Mouse (Mus musculus) neural tube, embryonic 10.5 days (tissue): Measurements from ENCODE around the gene Fam210b.

Source experiments
- DNase-seq: peaks from one replicate; pipeline ENCODE4 v3.0.0-alpha.2; 2017; ENCODE audit warnings: low spot score; ENCODE audit errors: extremely low spot score

The Fam210b gene

DNA sequence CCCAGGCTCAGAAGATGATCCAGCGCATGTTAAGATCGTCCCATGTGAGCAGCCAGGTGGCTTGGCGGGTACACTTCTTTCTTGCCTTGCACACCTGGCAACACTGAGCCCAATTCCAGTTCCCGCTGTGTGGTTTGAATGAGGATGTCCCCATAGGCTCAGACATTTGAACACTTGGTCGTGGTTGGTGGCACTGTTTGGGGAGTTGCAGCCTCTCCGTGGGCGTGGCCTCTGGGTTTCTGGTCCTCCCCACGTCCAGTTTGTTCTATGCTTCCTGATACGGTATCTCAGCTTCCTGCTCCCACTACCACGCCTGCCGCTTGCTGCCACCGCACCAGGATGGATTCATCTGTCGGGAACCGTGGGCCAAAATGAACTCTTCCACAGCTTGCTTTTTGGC is 4.4 kb downstream of the Fam210b start:
- no peak for DNase-seq

- DNase-seq = no peak
Measured at GRCm38 (mm10) chr2:172350773-172351172, 5.4 kb downstream of the Fam210b start.

DNA sequence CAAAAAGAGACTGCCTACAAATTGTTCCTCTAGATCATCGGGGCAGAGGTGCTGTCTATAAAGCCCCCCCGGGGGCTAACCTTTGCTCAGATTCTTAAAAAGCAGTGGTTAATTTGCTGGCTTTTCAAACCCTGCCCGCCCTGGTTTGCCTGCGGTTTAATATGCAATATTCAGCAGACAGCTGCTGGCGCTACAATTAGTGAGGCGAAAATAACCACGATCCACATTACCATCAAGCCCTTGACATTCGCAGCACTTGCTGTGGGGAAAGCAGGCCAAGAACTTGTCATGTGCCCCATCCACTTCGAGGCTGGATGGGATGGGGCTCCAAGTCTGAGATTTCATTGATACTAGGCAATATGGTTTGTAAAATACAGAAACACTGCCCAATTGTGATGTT is 7.9 kb downstream of the Fam210b start:
- no peak for DNase-seq

DNA sequence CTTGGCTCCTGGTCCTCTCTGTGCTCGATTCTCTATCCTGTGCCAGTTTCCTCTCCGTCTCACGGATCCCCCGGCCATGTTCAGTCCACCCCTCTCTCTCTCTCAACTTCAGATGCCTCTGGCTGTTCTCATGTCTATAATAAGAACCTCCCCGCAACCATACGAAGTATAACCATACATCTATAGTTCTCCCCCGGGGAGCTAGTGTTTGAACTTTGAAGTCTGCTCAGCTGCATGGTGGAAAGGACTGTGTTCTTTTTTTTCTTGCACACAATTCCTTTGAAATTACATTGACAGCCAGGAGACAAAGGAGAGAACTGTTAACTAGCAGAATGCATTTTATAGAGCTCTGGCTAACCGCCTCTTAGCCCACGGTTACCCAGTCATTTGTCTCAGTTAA is 9.4 kb downstream of the Fam210b start:
- no peak for DNase-seq

- no peak for DNase-seq
Measured at GRCm38 (mm10) chr2:172355833-172356232, 10.5 kb downstream of the Fam210b start.

GRCm38 (mm10) chr2:172363176-172363575 is 17.8 kb downstream of the Fam210b start:
- DNase-seq = no peak

- peak; percentile 98 for DNase-seq
Measured at GRCm38 (mm10) chr2:172370411-172371223, 25.3 kb downstream of the Fam210b start, which contains the start of the genes Aurka and Cstf1. TSS of gene Aurka (minus strand) at chr2:172370535. TSS of gene Cstf1 (plus strand) at chr2:172370681.

DNA sequence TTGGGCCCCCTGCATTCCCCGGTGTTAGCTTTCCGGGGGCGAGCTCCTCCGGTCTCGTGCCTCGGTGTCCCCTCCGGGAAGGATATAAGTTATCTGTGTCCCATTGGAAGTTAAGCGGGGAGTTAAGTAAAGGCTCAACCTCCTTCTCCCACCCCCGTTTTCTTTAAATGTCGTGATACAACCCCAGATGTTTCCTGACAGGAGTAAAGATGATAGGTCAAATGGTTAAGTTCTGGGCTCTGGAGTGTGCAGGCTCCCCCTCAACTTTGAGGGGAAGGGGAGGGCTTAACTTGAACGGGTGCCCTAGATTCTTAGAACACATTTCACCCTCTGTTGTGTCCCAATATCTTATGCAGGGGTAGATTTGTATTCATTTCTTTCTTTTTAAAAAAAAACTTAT is 25.9 kb downstream of the Fam210b start:
- no peak for DNase-seq

DNA sequence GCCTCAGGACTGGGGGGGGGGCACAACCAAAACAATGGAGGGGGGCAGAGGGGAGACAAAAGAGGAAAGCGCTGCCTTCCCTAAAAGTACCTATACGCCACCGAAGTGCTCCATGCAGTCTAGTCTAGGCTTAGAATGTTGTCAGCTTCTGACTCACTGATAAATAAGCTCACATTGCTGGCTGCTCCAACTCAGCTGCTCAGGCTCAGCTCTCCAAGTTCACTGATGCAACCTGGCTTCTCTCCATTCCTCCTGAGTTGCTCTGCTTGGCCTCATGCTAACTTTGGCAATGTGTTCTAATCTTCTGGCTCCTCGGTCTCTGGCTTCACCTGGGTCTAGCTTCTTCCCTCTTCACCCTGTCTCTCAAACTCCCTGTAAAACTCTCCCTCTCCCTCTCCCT is 31.2 kb downstream of the Fam210b start:
- no peak for DNase-seq

DNA sequence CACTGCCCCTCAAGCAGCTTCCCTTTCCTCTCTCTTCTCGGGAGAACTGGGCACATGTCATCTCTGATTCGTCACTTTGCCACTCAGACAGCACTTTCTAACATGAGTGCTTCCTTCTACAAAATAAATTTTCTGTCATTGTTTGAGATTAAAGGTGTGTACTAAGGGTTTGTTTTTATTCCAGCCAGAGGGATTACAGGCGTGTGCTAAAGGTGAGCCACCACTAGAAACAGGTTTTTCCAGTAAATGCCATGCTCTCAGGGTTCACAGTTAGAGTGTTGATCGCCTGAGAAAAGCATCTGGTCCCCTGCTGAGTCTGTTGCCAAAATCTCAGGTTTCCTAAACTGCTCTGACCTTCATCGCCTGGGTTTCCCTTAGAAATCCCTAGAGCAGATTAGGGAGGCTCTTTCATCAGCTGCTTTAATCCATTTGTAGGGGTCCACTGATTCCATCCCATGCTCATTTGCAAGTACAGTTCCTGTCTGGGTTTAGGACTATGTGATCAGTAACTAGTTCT is 31.7 kb downstream of the Fam210b start:
- DNase-seq = no peak

GRCm38 (mm10) chr2:172378332-172378731 is 33.0 kb downstream of the Fam210b start:
- DNase-seq = no peak

- DNase-seq = no peak
Measured at GRCm38 (mm10) chr2:172380513-172380912, 35.1 kb downstream of the Fam210b start.

DNA sequence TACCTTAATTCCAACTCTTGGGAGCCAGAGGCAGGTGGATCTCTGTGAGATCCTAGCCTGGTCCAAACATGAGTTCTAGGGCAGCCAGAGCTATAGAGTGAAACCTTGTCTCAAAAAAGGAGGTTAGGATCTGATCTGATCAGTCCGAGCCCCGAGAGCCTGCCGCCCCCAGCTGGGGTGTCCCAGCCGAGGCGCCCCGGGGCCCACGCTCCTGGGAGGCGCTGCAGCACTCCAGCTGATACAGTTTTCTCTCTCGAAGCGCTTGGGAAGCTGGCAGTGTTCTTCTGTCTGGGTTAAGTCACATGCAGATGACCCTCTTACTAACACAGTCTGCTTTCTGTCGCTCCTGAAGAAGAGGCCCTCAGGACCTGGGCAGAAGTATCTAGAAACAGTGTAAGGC is 36.0 kb downstream of the Fam210b start:
- no peak for DNase-seq

DNA sequence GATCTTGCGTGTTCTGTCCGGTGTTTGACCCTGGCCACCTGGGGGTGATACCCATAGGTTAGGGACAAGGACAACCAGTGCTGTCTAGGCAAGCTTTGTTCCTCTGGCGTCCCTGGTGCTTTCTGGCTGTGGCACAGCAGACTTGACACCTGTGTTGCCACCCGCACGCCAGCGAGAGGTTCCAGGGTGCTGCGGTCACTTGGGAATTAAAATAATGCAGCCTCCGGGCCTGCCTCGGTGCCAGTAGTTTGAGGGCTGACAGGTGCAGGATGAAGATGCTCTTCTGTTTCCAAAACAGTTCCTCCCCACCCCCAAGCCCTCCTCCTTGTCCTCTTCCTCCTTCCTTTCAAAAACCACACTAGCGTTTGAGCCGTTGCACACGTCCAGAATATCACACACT is 36.5 kb downstream of the Fam210b start:
- DNase-seq = no peak

DNA sequence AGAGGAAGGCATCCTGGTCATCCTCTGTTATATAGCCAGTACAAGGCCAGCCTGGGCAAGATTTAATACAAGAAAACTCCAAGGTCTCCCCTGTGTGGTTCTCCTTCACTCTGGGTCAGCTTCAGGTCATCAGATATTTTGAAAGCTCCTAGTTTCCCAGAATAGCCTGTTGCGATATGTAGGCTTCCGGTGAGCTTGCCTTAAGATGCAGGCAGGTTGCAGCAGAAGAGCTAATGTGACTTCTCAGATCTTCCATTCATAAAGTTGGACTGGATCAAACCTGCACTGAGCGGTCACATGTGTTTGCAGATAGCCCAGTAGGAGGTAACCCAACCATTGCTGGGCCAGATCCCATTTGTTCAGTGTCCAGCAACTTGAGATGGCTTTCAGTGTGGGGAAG is 39.4 kb downstream of the Fam210b start:
- DNase-seq = no peak

DNA sequence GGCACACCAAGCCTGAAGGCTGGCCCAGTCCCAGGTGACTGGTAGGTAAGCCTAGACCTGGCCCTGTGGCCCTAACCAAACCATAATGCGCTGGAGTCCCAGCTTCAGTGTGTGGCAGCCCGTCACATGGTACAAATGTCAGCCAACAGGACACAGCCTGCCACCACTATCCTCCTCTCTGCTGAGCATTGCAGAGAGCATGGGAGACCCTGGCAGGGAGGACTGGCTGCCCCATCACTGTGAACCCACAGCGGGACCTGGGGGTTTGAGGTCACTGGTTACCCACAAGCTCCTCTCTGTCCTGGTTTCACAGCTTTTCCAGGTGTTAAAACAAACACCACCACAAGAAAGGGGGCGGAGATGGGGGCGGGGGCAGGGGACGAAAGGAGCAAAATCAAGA is 45.0 kb downstream of the Fam210b start:
- no peak for DNase-seq

- no peak for DNase-seq
Measured at GRCm38 (mm10) chr2:172392041-172392521, 46.7 kb downstream of the Fam210b start.

DNA sequence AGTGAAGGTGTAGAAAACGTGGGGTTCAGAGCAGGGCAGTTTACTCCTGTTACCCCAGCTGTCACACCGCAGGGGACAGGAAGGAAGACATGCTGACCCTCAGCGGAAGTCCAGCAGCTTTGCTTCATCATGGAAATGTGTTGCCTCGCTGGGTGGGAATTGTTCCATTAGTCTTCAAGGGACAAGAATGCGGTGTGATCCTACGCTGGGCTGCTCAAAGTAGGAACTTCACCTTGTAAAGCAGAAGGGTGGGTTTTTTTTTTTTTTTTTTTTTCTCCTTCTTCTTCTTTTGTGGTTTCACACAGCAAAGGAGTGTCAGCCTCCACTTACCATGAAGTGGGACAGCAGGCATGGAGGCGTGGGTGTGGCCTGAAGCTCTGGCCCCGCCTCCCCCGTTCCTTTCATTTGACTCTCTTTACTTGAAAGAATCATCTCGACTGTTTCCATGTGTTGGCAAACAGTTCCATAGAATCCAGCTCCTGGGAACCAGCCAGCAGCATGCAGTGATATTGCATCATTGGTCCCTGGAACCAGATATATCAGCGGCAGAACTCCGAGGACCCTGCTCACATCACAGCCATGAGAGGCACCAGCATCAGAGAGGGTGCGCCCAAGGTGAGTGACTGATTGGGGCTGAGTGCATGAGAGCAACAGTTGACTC is 48.2 kb downstream of the Fam210b start, which contains the start of gene Cass4:
Gene Cass4 (plus strand): TSS at position 404 of the 661 bp plus-strand sequence.
- DNase-seq = no peak

DNA sequence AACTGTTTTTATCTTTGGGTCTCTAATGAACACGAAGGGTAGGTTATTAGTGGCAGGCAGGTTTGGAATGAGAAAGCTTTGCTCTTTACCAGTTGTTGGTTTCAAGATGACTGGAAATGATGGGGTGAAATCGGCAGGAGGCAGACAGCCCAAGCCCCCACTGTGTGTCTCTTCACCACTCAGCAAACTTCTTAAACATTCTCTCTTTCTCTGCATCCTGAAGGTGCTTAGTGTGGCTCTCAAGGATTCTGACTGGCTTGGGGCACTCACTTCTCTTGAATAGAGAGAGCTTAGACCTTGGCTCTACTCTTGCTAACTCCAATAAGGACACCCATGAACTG is 48.7 kb downstream of the Fam210b start:
- DNase-seq = no peak

- no peak for DNase-seq
Measured at GRCm38 (mm10) chr2:172394671-172395070, 49.3 kb downstream of the Fam210b start.

- no peak for DNase-seq
Measured at GRCm38 (mm10) chr2:172395961-172396360, 50.6 kb downstream of the Fam210b start.

DNA sequence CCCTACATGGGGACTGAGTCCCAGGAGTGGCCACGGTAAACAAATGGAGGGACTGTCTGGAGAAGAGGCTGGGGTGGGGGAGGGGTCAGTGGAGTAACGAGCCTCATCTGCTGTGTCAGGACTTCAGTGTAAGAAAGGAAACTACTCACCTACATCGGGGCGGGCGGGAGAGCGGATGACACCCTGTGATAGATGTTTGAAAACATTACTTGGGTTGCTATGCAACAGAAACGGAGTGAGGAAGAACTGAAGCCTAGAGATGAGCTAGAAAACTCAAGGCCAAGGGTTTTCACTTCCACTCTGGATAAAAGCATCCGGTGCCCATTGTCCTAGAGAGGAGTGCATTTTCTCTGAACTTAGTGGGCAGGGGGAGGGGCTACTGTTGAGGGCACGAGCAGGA is 54.5 kb downstream of the Fam210b start:
- no peak for DNase-seq
